Mouse (Mus musculus) small intestine, adult 10 weeks (tissue): ENCODE measurements around the gene Abt1. TPM values are rescaled to one million over a fixed set of nuclear protein-coding genes. Genes with fewer than 3 reads are reported as not detected.

Source experiments
- polyA plus RNA-seq: library from polyadenylated mRNA; stranded (reverse); fragments of 350-450 nt; fragmentation: Illumina TruSeq; extraction: RNeasy Lipid Tissue Mini Kit (QIAGEN cat#74804); gene quantifications from one replicate; pipeline ENCODE4 v1.2.3, GENCODE M21; 2014; ENCODE audit warnings: low replicate concordance

Abt1 gene
- 1.4 TPM for polyA plus RNA-seq

GRCm38 (mm10) chr13:23423286-23424051, at the start of gene Abt1:
Gene Abt1, minus strand, starts transcription at chr13:23423866.

DNA sequence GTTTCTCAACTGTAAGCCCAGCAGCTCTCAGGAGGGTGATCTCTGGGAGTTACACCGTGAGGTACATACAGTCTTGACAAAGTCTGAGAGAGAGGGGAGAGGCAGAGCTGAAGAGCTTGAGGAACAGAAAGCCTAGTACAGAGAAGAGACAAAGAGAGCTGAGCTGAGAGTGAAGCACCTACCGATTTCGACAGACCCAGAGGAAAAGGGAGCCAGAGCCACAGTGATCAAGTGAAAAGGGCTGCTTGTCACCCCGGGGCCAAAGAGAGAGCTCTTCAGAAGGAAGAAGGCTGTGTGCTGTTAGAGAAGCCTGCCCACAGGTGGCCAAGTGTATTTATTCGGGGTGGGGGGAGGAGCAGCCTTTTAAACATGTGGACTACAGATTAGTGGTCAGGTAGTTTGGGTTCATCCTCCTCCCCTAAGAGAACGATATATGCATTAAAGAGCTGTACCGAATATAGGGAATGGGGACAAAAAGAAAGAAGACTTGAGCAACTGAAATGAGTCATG, 42.0 kb upstream of the Abt1 start, which contains the start of gene Btn1a1:
Gene Btn1a1 (minus strand): TSS at position 302 of the 510 bp plus-strand sequence.

GRCm38 (mm10) chr13:23368583-23369420, 54.9 kb downstream of the Abt1 start, which contains the start of gene Zfp322a:
Gene Zfp322a, minus strand, starts transcription at chr13:23369208.

Other genes with a start within 250 kb of the Abt1 start
- gene Vmn1r220, start 235.9 kb downstream of the Abt1 start, polyA plus RNA-seq: not detected
- not detected for gene Vmn1r221, start 209.7 kb downstream of the Abt1 start, polyA plus RNA-seq
- not detected for gene Vmn1r222, start 187.9 kb downstream of the Abt1 start, polyA plus RNA-seq
- not detected for gene Vmn1r223, start 176.7 kb downstream of the Abt1 start, polyA plus RNA-seq
- gene Zfp322a, start 54.7 kb downstream of the Abt1 start, polyA plus RNA-seq: 62.6 TPM
- gene Btn1a1, start 42.0 kb upstream of the Abt1 start, polyA plus RNA-seq: not detected
- gene Btn2a2, start 65.0 kb upstream of the Abt1 start, polyA plus RNA-seq: not detected
- gene Hist1h4h, start 107.2 kb upstream of the Abt1 start, polyA plus RNA-seq: not detected
- gene Hist1h2af, start 110.0 kb upstream of the Abt1 start, polyA plus RNA-seq: not detected
- not detected for gene Hist1h3g, start 111.6 kb upstream of the Abt1 start, polyA plus RNA-seq
- 0.59 TPM for gene Hist1h2bh, start 119.5 kb upstream of the Abt1 start, polyA plus RNA-seq
- gene Hist1h3f, start 120.2 kb upstream of the Abt1 start, polyA plus RNA-seq: not detected
- gene Hist1h4f, start 127.8 kb upstream of the Abt1 start, polyA plus RNA-seq: not detected
- gene Hist1h1d, start 129.4 kb upstream of the Abt1 start, polyA plus RNA-seq: 0.52 TPM
- gene Hist1h3e, start 138.5 kb upstream of the Abt1 start, polyA plus RNA-seq: 0.56 TPM
- gene Hist1h2ae, start 147.4 kb upstream of the Abt1 start, polyA plus RNA-seq: 0.97 TPM
- 0.85 TPM for gene Hist1h2bg, start 147.5 kb upstream of the Abt1 start, polyA plus RNA-seq
- not detected for gene Hist1h2bf, start 150.3 kb upstream of the Abt1 start, polyA plus RNA-seq
- gene Hist1h2ad, start 150.5 kb upstream of the Abt1 start, polyA plus RNA-seq: not detected
- 1.4 TPM for gene Hist1h3d, start 151.9 kb upstream of the Abt1 start, polyA plus RNA-seq
- gene Hist1h4d, start 157.7 kb upstream of the Abt1 start, polyA plus RNA-seq: 0.67 TPM
- gene Hist1h2be, start 197.3 kb upstream of the Abt1 start, polyA plus RNA-seq: 2.2 TPM
- gene Hist1h1e, start 198.7 kb upstream of the Abt1 start, polyA plus RNA-seq: 0.30 TPM